Mouse (Mus musculus): ENCODE data around the gene Jchain. TPM values are rescaled to one million over a fixed set of nuclear protein-coding genes. Genes with fewer than 3 reads are reported as not detected.

Jchain gene
- total RNA-seq, 2 experiments from 2014 or later = 0.31 to 0.32 TPM

GRCm38 (mm10) chr5:88534697-88535096 lies 7.0 kb upstream of the Jchain start:
- DNase-seq (ENCODE audit: low spot score in 2 of 2) = no peak

DNA sequence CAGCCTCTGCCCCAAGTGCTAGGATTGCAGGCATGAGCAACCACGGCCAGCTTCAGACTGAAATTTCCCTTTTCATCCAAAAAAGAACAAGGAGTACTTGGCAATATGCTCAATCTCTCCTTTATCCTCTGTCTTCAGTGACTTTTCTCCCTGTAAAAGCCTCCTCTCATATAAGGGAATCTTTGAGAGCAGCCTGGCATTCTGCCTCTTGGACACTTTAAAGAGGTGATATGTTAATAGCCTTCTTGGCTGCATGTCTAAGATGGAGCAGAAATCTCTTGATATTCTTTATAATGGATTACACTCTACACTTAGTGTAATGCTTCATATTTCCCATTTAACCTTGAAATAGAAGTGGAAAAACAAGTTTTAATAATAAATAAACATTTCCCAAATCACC lies 3.2 kb upstream of the Jchain start:
- DNase-seq (ENCODE audit: low spot score in 2 of 2) = no peak

DNA sequence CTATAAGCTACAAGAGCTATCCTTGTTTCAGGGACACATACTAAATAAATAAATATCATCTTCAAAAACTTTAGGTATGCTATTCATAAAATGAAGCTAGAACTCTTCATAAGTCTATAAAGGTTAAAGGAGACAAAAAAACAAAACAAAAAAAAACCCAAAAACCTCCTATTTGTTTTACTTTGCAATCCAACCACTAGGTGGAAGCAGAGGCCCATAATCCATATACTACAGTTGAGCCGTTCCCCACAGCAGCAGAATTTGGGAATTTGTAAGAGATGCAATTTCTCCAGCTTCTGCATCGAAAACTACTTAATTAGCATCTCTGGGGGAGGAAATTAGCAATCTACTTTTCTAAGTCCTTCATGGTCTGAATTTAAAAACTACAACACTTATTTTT lies 8.5 kb downstream of the Jchain start:
- DNase-seq (ENCODE audit: low spot score in 2 of 2) = no peak

DNA sequence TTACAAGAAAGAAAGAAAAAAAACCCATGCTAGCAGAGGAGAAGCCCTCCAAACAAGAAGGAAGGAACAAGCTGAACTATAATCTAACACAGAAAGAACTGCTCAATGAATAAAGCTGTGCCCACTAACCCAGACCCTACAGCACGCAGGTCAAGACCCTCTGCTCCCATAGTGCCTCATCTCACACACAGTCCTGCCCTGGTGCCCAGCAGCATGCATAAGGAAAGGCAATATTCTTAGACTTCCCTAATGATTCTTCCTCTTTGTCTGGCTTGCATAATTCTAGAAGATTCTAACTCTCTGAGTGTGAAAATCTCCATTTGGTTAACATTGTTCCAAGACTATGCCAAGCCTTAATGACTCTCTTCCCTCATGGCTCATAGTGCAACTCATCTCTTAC lies 18.7 kb downstream of the Jchain start:
- no peak for DNase-seq (ENCODE audit: low spot score in 2 of 2)

DNA sequence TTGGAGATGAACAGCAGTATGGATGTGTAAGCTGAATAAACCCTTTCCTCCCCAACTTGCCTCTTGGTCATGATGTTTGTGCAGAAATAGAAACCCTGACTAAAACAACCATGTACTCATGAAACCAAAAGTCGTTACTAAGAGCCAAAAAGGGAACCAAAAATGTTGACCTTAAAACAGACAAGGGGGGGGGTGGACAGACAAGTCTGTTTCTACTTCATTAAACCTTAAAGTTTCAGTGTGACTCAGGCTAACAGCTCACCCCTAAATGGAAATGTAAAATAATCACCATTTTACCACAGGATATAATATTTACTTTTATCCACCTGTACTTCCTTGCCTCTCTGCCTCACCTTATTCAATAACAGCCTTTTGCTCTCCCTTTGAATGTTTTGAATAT lies 19.1 kb downstream of the Jchain start:
- no peak for DNase-seq (ENCODE audit: low spot score in 2 of 2)

- DNase-seq (ENCODE audit: low spot score in 2 of 2) = no peak
Measured at GRCm38 (mm10) chr5:88499781-88500180, 27.9 kb downstream of the Jchain start.

GRCm38 (mm10) chr5:88491111-88491510 lies 36.6 kb downstream of the Jchain start:
- no peak for DNase-seq (ENCODE audit: low spot score in 2 of 2)

DNA sequence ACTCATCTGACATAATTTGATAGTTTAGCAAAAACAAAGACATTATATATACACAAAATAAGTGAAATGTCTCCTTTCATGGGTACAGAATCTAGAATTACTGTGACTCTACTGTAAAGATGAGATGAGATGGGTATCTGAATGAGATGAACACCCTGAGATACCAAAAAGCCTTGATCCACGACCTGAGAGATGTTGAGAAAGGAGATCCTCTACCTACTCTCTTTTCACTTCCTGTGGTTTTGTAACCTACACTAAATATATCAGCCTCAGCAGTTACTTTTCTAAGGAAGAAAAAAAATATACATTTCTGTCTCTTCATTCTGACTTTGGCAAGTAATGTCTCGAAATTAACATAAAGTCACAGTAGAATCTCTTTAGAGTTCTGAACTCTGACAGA lies 38.7 kb downstream of the Jchain start:
- DNase-seq (ENCODE audit: low spot score in 2 of 2) = no peak

DNA sequence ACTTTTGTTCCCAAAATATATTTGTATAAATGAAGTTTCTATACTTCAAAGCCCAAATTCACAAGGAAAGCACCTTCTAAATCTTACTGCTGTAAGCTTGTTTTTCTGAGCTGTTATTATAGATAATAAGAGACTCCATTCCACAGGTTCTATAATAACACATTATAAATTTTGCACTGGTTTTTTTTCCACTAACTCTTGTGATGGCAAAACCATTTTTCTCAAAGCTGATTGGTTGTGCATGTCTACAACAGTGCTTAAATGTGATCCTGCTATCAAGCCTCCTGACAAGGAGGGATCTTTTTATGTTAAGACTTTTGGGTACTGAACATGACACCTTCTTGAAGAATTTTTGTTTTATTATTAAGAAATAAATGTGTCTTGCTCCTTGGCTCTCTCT lies 40.0 kb downstream of the Jchain start, which contains the start of gene Enam:
Gene Enam, plus strand, starts transcription at position 301 of the 400 bp plus-strand sequence.
- DNase-seq (ENCODE audit: low spot score in 2 of 2) = no peak

Other genes starting within 250 kb of the Jchain start
- gene Prol1, start 210.6 kb downstream of the Jchain start, total RNA-seq (2021) = not detected
- under 1 TPM; 0.26 to 0.74 TPM for gene Amtn, start 151.8 kb downstream of the Jchain start, total RNA-seq (2021)
- not detected for gene Ambn, start 71.9 kb downstream of the Jchain start, total RNA-seq (2021)
- not detected for gene Enam, start 39.9 kb downstream of the Jchain start, total RNA-seq (2021)
- 10 to 100 TPM; 34.1 to 35.1 TPM for gene Utp3, start 26.6 kb upstream of the Jchain start, total RNA-seq (2021)
- gene Rufy3, start 37.1 kb upstream of the Jchain start, total RNA-seq (2021) = 10 to 100 TPM; 13.8 to 14.5 TPM
- gene Grsf1, start 148.3 kb upstream of the Jchain start, total RNA-seq (2021) = 100 to 1,000 TPM in 1 of 2 experiments, 10 to 100 TPM in 1; 95.6 to 130 TPM
- gene Mob1b, start 193.0 kb upstream of the Jchain start, total RNA-seq (2021) = 10 to 100 TPM; 34.5 to 42.6 TPM
- 10 to 100 TPM in 1 of 2 experiments, 1 to 10 TPM in 1; 8.7 to 11.4 TPM for gene Dck, start 237.1 kb upstream of the Jchain start, total RNA-seq (2021)